Mouse (Mus musculus) brain, embryonic 14.5 days (tissue): ENCODE results near the gene Galc. TPM values are rescaled to one million over a fixed set of nuclear protein-coding genes. Genes with fewer than 3 reads are reported as not detected.

Experiments
- DNase-seq: peaks from one replicate; pipeline ENCODE4 v3.0.0-alpha.2; 2011; ENCODE audit warnings: low read depth
- CTCF ChIP-seq: fragments of 200-500 bp; IDR thresholded peaks from 2 replicates; pipeline ENCODE4 v1.5.1; 2012; ENCODE audit warnings: inconsistent platforms, mild to moderate bottlenecking, moderate library complexity, borderline replicate concordance; ENCODE audit not compliant: insufficient read depth, insufficient read length; ENCODE audit errors: extremely low read depth
- POLR2A ChIP-seq: fragments of 200-500 bp; IDR thresholded peaks from 2 replicates; pipeline ENCODE4 v1.6.1; 2012; ENCODE audit warnings: mild to moderate bottlenecking, inconsistent platforms, borderline replicate concordance; ENCODE audit not compliant: poor library complexity, insufficient read depth, insufficient read length, severe bottlenecking; ENCODE audit errors: extremely low read depth
- polyA plus RNA-seq: library from polyadenylated mRNA; depleted of rRNA; stranded (reverse); fragments of >200 nt; gene quantifications from 2 replicates; pipeline ENCODE4 v1.2.3, GENCODE M21; 2012

Gene Galc
- polyA plus RNA-seq, 1 experiment, result 22.8 TPM

DNA sequence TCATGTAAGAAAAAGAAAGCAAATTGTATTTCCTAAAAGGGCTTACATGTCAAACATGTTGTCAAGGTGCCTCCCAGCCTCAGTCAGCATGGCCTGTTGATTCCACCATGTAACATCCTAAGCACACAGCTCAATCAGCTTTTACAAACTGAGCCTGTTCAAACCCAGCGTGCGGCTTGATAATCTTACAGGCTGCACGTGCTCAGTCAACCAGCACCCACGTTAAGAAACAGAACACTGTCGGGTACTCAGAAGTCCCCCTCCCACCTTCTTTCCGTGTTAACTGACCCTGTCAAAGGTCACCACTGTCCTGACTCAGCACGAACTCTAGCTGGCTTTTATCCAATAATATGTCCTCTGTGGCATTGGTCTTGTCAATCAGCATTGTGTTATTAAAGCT lies 13.2 kb upstream of the Galc start:
- DNase-seq, result no peak
- TF ChIP-seq POLR2A (no peak), CTCF (no peak)

DNA sequence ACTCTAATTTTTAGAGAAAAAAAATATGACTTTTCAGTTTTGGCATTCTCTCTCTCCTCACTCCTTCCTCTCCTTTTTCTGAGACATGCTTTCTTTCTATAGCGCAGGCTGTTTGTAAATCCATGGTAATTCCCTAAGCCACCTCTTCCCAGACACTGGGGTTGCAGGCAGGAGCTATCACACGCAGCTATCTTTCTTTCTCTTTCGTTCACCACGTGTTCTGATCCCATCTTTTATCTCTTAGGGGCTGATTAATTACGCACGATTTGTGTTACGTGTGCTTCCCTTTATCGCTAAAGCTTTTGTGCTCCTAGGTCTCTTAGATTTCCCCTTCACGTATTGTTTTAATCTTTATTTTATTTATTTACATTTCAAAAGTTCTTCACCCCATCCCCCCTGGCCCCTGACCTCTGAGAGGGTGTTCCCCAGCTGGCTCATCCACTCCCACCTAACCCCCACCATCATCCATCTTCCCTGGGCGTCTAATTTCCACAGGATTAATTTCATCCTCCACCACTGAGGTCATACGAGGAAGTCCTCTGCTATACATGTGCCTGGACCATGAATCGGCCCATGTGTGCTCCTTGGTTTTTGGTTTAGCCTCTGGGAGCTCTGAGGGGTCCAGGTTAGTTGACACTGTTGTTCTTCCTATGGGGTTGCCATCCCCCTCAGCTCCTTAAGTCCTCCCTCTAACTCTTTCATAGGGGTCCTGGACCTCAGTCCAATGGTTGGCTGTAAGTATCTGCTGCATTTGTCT lies 11.7 kb upstream of the Galc start:
- DNase-seq, result no peak
- TF ChIP-seq POLR2A (no peak), CTCF (no peak)

DNA sequence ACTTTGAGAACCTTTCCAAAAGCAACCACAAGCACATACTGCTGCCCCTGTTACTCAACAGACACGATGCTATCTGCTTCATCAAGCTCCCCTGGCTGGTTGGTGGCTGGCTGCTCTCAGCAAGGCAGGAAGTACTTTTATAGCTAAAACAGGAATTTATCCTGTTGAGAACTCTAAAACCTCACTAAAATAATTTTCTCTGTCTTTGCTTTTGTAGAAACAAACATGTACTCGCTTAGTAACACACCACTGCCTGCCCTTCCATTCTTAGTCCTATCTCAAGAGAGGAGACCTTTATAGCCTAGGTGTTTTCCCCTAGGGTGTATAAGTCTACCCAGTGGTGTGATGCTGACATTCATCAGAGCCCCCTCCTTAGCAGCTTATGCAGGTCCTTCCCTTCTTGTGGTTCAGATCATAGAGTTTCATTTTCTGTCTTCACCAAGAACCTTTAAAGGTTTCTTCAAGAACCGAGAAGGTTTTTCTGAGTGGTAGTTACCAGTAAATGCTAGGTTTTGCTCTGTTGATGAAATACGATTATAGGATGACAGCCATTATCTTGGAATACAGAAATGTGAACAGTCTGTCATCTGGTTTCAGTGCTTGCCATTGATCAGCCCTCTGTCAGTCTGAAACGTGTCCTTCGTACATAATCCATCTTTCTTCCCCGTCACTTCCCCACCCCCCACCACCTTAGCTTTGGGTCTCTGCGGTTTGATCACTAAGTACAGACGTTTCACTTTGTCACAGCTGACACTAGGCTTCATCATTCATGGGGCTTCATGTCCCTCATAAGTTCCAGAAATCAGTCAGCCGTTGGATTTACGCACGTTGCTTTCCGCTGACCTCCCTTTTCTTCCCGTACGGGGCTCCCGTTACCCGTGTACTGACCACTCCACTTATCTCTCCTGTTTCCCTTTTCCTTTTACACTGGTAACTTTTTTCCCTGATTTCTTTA lies 10.8 kb upstream of the Galc start:
- TF ChIP-seq CTCF (no peak), POLR2A (no peak)
- DNase-seq, result no peak

DNA sequence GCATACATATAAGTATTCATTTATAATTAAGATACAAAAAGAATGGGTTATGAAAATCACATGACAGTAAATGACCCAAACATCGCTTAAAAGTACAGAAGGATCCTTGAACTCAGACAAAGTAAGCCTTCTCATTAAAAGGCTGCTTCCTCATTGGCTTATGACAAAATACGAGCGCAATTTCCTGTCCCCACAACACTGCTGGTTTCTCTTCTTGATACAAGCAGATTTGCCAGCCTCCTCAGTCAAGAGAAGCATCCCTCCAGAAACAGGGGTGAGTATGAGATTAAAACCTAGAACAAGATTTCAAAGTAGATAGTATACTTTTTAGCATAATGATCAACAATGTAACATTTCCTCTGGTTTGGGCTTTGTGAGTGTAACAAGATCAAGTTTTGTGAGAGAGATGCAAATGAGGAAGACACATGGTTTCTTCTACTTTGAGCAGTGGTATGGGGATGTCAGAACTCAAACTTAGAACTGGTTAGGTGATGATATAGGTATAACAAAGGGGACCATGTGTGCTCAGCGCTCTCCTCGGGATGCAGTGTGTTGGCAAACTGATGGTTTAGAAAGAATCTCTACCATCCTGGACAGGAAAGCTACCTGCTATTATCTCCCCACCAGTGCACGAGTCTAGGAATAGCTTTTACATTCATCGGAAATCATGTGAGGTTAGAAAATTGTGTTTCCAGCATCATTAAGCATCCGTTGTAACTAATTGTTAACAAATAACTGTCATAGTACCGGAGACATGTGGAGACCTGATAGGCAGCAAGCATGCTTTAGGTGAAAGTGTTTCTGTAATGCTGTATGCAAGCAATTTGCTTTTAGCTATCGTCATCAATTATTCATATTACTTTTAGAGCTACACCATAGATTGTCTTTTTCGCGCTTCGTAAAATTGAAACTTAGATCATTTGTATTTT lies 9.4 kb upstream of the Galc start, which contains the start of gene Gpr65:
Gene Gpr65 (plus strand): TSS at position 195 of the 929 bp plus-strand sequence.
- no peak for DNase-seq
- TF ChIP-seq POLR2A (no peak), CTCF (no peak)

DNA sequence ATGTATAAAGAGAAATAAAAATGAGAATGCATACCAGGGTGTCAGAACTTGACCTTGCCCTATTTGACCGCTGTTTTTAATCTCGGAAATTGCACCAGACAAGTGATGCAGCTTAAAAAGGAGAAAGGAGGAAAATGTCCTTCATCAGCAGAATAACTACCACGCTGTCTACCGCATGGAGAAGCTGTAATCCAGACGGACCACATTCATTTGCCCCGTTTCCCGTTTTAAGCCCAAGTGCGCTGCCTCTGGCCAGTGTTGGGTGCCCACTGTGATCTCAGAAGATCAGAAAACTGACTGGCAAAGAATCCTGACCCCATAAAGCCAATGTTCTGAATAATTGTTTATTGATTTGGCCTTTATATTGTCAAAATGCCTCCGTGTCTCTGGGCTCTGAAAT lies 6.4 kb upstream of the Galc start:
- TF ChIP-seq CTCF (no peak), POLR2A (no peak)
- no peak for DNase-seq

DNA sequence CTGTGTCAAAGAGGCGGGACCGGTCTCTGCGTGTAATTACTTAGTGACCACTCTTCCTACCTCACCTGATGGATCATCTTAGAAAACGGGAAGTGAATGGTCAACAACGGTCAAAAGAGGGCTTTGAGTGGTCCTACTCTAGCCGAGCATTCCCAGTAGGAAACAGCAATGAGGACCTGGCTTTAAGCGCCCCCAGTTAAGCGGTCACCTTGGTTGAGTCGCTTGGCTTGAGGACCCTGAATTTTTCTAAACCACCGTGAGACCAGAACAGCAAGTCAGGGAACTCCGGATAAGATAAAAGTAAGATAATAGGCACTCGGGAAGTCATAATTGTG lies 226 bp upstream of the Galc start:
- no peak for TF ChIP-seq POLR2A
- no peak for TF ChIP-seq CTCF
- DNase-seq, result no peak

DNA sequence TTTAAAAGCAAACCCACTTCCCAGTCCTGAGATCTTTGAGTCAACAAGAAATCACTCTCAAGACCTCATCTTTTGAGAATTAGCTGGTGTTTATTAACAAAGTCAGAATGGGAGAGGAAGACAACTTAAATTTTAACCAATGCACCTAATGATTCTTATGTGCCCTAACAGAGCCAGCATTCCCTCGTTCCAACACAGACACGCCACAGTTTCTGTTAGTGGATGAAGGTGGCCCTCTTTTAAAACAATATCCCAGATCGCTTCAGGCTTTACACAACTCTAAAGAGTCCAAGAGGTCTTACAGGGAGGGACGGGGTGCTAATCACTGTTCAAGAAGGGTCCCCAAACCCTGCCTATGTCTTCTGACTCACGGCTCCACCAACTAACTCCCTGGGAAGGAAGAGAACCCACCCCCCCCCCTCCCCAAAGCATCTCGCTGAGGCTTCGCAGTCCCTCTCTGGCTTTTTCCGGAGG lies 851 bp downstream of the Galc start:
- DNase-seq, result no peak
- no peak for TF ChIP-seq CTCF
- no peak for TF ChIP-seq POLR2A

DNA sequence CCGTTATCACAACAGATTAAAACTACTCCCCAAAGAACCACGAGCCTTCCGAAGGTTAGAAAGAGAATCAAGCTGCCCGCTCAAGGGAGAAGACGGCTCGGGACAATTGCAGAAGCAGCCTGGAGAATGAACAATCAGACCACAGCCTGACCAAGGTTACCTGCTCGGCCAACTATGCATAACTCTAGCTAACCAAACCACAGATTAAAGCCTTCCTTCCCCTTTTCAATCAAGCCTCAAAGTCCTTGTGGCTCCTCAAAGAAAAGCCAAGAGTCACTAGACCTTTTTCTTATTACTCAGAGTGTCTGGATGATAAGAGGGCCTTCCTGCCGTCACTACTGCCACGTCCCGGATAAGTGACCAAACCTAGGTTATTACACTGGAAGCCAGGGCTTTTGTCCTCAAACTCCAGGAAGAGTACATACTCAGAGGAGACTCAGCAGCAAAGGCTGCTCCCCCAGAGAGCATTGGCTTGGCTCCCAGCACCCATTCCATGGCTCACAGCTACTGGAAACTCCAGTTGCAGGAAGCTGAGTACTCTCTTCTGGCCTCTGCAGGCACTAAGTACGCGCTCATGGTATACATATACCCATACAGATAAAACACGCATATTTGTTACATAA lies 3.8 kb downstream of the Galc start:
- TF ChIP-seq POLR2A (no peak), CTCF (no peak)
- DNase-seq, result no peak

DNA sequence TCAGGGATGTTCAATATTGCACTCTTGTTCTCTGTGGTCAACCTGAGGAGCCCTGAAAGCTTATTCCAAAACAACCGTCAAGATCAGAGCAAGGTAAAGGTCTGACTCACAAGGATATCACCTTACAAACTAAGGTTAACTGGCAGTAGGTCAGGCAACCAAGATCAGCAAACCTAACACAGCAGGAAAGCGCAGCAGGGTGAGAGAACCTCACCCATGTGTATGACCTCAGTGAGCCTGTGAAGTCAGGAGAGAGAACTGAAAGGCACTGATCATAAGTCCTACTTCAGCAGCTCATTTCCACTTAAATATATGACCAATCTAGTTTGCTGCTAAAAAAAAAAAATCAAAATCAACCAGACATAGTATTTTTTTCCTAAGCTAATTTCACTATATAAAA lies 6.8 kb downstream of the Galc start:
- no peak for DNase-seq
- TF ChIP-seq CTCF, result no peak
- TF ChIP-seq POLR2A, result no peak

DNA sequence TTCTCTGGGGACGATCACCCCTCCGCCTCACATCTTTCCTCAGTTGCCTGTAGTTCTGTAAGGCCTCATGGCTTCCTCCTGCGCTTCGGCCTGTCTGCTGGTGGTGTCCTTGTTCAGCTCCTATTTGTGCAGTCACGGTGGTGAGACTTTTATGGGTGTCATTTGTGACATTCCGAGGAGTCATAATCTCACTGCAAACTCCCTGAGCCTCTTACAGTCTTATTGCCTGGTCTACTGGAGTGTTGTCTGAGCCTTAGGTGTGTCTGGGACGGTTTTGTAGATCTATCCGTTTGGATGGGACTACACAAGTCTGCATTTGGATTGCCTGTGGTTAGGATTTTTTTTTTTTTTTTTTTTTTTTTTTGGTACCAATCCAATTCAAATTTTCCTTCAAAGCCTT lies 8.9 kb downstream of the Galc start:
- TF ChIP-seq CTCF, result no peak
- no peak for TF ChIP-seq POLR2A
- no peak for DNase-seq

DNA sequence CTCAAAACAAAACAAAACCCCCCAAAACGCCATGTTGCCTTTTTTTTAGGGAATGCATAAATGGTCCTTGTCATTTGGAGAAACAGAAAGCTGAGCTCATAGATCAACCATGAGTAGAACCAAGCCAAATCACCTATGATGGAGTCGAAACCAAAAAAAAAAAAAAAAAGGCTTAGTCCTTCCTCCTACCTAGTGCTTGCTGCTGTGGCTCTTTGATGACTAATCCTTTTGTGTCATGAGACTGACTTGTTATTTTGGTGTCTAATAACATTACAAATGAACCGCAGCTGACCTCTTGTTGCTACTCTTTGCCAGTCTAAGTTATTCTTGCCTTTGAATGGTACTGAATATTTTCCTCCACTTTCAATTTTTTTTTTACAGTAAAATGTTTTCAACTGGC lies 9.6 kb downstream of the Galc start:
- no peak for DNase-seq
- TF ChIP-seq CTCF (no peak), POLR2A (no peak)

DNA sequence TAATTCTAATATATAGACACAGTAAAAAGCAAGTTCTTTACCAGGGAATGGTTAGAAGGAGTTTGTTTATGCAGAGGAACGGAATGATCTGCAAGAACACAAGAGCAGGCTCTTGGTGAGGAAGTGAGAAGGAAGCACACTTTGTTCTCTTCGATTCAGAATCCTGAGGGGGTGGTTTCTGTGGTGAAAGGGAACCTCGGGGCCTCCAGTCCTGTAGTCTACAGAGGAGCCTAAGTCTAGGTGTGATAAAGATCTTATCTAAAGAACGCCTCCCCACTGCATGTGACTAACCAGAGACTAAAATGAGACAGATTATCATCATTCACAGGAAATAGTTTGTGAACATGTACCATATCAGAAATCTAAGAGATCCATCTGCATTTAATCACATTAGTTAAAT lies 12.4 kb downstream of the Galc start:
- DNase-seq, result no peak
- TF ChIP-seq POLR2A (no peak), CTCF (no peak)
